Mouse (Mus musculus) embryonic fibroblast, embryonic 13.5 days (primary cell): ENCODE data around the gene Rbm20.

Source experiments
- CTCF ChIP-seq: IDR thresholded peaks from 2 replicates; pipeline ENCODE4 v1.5.1; 2011; ENCODE audit warnings: mild to moderate bottlenecking, control low read depth, low read length, moderate library complexity, borderline replicate concordance; ENCODE audit not compliant: insufficient read depth
- POLR2A ChIP-seq: IDR thresholded peaks from 2 replicates; pipeline ENCODE4 v1.6.1; 2011; ENCODE audit warnings: low read depth, mild to moderate bottlenecking, control low read depth, low read length, moderate library complexity

DNA sequence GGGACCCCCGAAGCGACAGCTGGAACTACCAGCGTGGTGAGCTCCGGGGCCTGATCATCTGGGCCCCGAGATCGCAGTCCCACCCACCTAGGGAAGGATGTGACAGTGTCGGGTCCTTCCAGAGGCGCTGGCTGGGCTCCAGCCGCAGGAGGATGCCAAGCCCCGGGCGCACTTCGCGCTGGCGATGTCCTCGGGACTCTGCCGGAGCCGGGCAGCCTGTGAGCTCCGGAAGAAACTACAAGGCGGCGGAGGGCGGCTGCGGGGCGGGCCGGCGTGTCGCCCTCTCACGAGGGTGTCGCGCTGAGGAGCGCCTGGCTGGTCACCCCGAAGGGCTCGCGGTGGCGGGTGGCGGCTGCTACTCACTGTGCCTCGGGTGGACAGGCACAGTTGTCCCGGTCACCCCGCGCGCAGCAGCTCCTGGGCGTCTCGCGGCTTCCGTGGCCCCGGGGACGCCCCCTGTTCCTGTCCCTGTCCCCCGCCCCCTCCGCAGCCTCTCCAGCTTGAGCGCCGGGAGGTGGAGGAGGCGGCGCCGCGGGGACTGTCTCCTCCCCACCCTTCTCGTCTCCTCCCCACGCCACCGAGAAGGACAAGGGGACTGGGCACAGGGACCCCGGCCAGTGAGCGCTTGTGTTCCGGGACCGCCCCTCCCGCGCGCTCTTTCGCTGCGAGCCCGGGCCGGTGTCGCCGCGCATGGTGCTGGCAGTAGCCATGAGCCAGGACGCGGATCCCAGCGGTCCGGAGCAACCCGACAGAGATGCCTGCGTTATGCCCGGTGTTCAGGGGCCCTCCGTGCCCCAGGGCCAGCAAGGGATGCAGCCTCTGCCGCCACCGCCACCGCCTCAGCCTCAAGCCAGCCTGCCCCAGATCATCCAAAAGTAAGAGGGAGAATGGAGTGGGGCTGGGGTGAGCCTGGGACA, at the start of gene Rbm20:
- TF ChIP-seq CTCF (no peak), POLR2A (no peak)
